Mouse (Mus musculus) MEL (cell line): ENCODE data around the gene Tha1. TPM values are rescaled to one million over a fixed set of nuclear protein-coding genes. Genes with fewer than 3 reads are reported as not detected.
A peak's percentile ranks its signal among the peaks of the same experiment; 100 is the strongest.

Experiments
- DNase-seq: peaks from one replicate; pipeline ENCODE4 v3.0.0; 2011; ENCODE audit warnings: low read depth, low spot score
- H3K27ac ChIP-seq: 2 replicates; pipeline ENCODE4 v1.5.1; 2012; ENCODE audit warnings: low read depth, mild to moderate bottlenecking, control low read depth, low read length, moderate library complexity; ENCODE audit not compliant: control insufficient read depth
- H3K27me3 ChIP-seq, 2 experiments: fragments of 150-350 bp in 1 of 2; sonication (generic) in 1 of 2; 2 replicates each; pipeline ENCODE4 v1.6.1; 2012; ENCODE audit warnings: low read length in 2 of 2, mild to moderate bottlenecking in 2 of 2, improper control_type of control experiment in 1 of 2, moderate library complexity in 1 of 2; ENCODE audit not compliant: insufficient read depth in 2 of 2, control insufficient read depth in 1 of 2
- H3K36me3 ChIP-seq, 2 experiments: 2 replicates each; pipeline ENCODE4 v1.6.1; 2012 to 2014; ENCODE audit warnings: low read length in 2 of 2, improper control_type of control experiment in 1 of 2, inconsistent platforms in 1 of 2, mild to moderate bottlenecking in 1 of 2; ENCODE audit not compliant: insufficient read depth in 2 of 2, control insufficient read depth in 1 of 2
- H3K4me1 ChIP-seq, 2 experiments: fragments of 150-350 bp in 1 of 2; sonication (generic) in 1 of 2; 2 replicates each; pipeline ENCODE4 v1.6.1; 2012; ENCODE audit warnings: low read length in 2 of 2, improper control_type of control experiment in 1 of 2, mild to moderate bottlenecking in 1 of 2; ENCODE audit not compliant: insufficient read depth in 2 of 2, control insufficient read depth in 1 of 2
- H3K4me3 ChIP-seq, 2 experiments: fragments of 150-350 bp in 1 of 2; sonication (generic) in 1 of 2; 2 replicates each; pipeline ENCODE4 v1.5.1; 2012; ENCODE audit warnings: low read depth in 2 of 2, low read length in 2 of 2, mild to moderate bottlenecking in 2 of 2, moderate library complexity in 2 of 2, control low read depth in 1 of 2, improper control_type of control experiment in 1 of 2; ENCODE audit not compliant: control insufficient read depth in 1 of 2, insufficient read depth in 1 of 2
- H3K79me2 ChIP-seq: 2 replicates; pipeline ENCODE4 v1.6.1; 2012; ENCODE audit warnings: mild to moderate bottlenecking, low read length, moderate library complexity; ENCODE audit not compliant: control insufficient read depth, poor library complexity, insufficient read depth
- H3K9ac ChIP-seq: 2 replicates; pipeline ENCODE4 v1.6.1; 2012; ENCODE audit warnings: low read depth, mild to moderate bottlenecking, control low read depth, low read length, moderate library complexity; ENCODE audit not compliant: control insufficient read depth, poor library complexity, severe bottlenecking
- H3K9me3 ChIP-seq: fragments of 150-350 bp; sonication (generic); replicated peaks from 2 replicates; pipeline ENCODE4 v1.6.1; 2012; ENCODE audit warnings: mild to moderate bottlenecking, low read length, improper control_type of control experiment, moderate library complexity; ENCODE audit not compliant: insufficient read depth
- CHD2 ChIP-seq: IDR thresholded peaks from 2 replicates; pipeline ENCODE4 v1.6.1; 2011; ENCODE audit warnings: low read length, improper control_type of control experiment
- E2F4 ChIP-seq: IDR thresholded peaks from 2 replicates; pipeline ENCODE4 v1.6.1; 2011; ENCODE audit warnings: low read depth, low read length, improper control_type of control experiment, borderline replicate concordance
- GABPA ChIP-seq: IDR thresholded peaks from 2 replicates; pipeline ENCODE4 v1.6.1; 2012; ENCODE audit warnings: low read depth, mild to moderate bottlenecking, inconsistent platforms, low read length, improper control_type of control experiment, moderate library complexity
- MAFK ChIP-seq: IDR thresholded peaks from 2 replicates; pipeline ENCODE4 v1.6.1; 2011; ENCODE audit warnings: low read depth, mild to moderate bottlenecking, low read length, improper control_type of control experiment, borderline replicate concordance
- POLR2A ChIP-seq, 2 experiments: IDR thresholded peaks; 2 replicates each; pipeline ENCODE4 v1.6.1; 2011 to 2012; ENCODE audit warnings: low read length in 2 of 2, mild to moderate bottlenecking in 2 of 2, control low read depth in 1 of 2, improper control_type of control experiment in 1 of 2, low read depth in 1 of 2, moderate library complexity in 1 of 2; ENCODE audit not compliant: control insufficient read depth in 1 of 2, insufficient read depth in 1 of 2, poor library complexity in 1 of 2
- POLR2AphosphoS2 ChIP-seq: IDR thresholded peaks from 2 replicates; pipeline ENCODE4 v1.6.1; 2011; ENCODE audit warnings: low read length, improper control_type of control experiment
- POLR2AphosphoS5 ChIP-seq: IDR thresholded peaks from 2 replicates; pipeline ENCODE4 v1.6.1; 2012; ENCODE audit warnings: low read depth, borderline replicate concordance, mild to moderate bottlenecking, inconsistent platforms, low read length, moderate library complexity, mixed read lengths
- RCOR1 ChIP-seq: IDR thresholded peaks from 2 replicates; pipeline ENCODE4 v1.6.1; 2012; ENCODE audit warnings: low read depth, mild to moderate bottlenecking, inconsistent platforms, low read length, improper control_type of control experiment
- TBP ChIP-seq: IDR thresholded peaks from 2 replicates; pipeline ENCODE4 v1.8.0; 2011; ENCODE audit warnings: low read depth, low read length, improper control_type of control experiment
- USF2 ChIP-seq, 2 experiments: IDR thresholded peaks; 2 replicates each; pipeline ENCODE4 v1.6.1; 2011 to 2012; ENCODE audit warnings: improper control_type of control experiment in 2 of 2, low read length in 2 of 2, borderline replicate concordance in 1 of 2, inconsistent platforms in 1 of 2, low read depth in 1 of 2, mild to moderate bottlenecking in 1 of 2; ENCODE audit not compliant: insufficient read depth in 1 of 2
- ZNF384 ChIP-seq: IDR thresholded peaks from 2 replicates; pipeline ENCODE4 v1.6.1; 2012; ENCODE audit warnings: low read depth, mild to moderate bottlenecking, inconsistent platforms, low read length, improper control_type of control experiment
- polyA plus RNA-seq, 2 experiments: library from polyadenylated mRNA; stranded (reverse) in 1 of 2; unstranded in 1 of 2; fragments of >175 nt in 1 of 2; fragments of >200 nt in 1 of 2; gene quantifications; 2 replicates each; pipeline versions ENCODE4 v1.2.1 to v1.2.4; 2012; ENCODE audit warnings: low replicate concordance in 2 of 2, low read depth in 1 of 2; ENCODE audit not compliant: insufficient read length in 2 of 2, insufficient read depth in 1 of 2, missing spikeins in 1 of 2
- total RNA-seq: library from RNA; depleted of rRNA; stranded (reverse); fragments of 300-350 nt; gene quantifications from 2 replicates; pipeline ENCODE4 v1.2.3, GENCODE M21; 2012

The Tha1 gene
- total and polyA plus RNA-seq, 3 experiments = 0.12 TPM; not detected in 2

DNA sequence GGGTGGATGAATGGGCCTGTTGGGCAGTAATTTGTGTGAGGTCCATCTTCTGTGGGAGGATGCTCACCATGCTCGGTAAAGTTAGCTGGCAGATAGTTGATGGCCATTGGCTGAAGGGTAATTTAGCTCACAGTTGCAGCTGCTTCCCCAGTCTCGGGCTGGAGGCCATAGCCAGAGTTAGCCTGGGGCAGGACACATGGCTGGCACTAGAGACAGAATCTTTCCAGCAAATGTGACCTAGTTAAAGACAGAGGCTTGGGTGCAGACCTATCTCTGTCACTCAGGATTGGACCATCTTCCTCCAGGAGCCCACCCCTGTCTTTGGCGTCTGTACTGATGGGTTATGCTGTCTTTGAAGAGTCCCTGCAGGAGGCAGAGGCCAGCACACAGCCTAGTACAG is 14.9 kb downstream of the Tha1 start:
- H3K36me3 ChIP-seq = peaks cover 2 to 15% of the 10 kb centered on the region in 2 experiments; a peak in 3 of 4 replicates
- no peak for TF ChIP-seq USF2 (IDR thresholded peaks at IDR 0.05; ENCODE audit: borderline replicate concordance in 1 of 2, insufficient read depth in 1 of 2, low read depth in 1 of 2, low read length in 2 of 2)
- peak; percentile 15; the same call in 1 of the 2 replicates for TF ChIP-seq ZNF384
- H3K79me2 ChIP-seq = no peaks in the 10 kb centered on the region
- H3K9me3 ChIP-seq = no peaks in the 10 kb centered on the region
- no peak overlapping the region for H3K4me3 ChIP-seq
- H3K9ac ChIP-seq = no peak overlapping the region
- 0 out of 4 replicates have a peak, but pooled peaks cover 0 to 2% of the 10 kb centered on the region in 2 experiments for H3K4me1 ChIP-seq
- peak overlapping the region; percentile 26; the same call in 1 of the 2 replicates for H3K27ac ChIP-seq
- no peaks in the 10 kb centered on the region for H3K27me3 ChIP-seq
- no peak for DNase-seq

DNA sequence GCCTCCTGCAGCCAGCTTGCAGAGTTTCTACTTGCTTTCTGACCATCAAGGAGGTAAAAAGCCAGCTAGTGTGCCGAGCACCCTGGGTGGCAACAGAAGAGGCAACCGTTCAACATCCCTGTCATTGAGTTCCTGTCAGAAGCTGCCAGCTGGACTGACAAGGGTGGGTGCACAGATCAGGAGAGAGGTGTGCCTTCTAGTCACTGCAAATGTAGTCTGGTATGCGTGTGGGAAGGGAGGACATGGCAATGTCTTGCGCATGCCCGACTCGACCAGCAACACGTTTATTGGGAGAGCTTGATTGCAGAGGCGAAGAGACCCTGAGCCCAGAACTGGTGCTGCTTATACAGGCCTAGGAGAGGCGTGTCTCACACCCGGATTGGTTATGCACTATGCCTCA is 15.8 kb downstream of the Tha1 start:
- Histone ChIP-seq H3K36me3 (peaks cover 2 to 21% of the 10 kb centered on the region in 2 experiments; a peak in 3 of 4 replicates), H3K79me2 (no peaks in the 10 kb centered on the region; the same call in 1 of the 2 replicates), H3K9ac (no peak overlapping the region), H3K4me3 (no peak overlapping the region), H3K9me3 (no peaks in the 10 kb centered on the region), H3K27ac (0 out of 2 replicates have a peak overlapping the region, but pooled peaks have one; percentile 2), H3K4me1 (0 out of 4 replicates have a peak, but pooled peaks cover 0 to 2% of the 10 kb centered on the region in 2 experiments), H3K27me3 (no peaks in the 10 kb centered on the region)
- TF ChIP-seq POLR2AphosphoS2 (peak; percentile 4; the same call in 1 of the 2 replicates), POLR2A (IDR thresholded peaks at IDR 0.05; ENCODE audit: control insufficient read depth in 1 of 2, insufficient read depth in 1 of 2, low read depth in 1 of 2, low read length in 2 of 2, poor library complexity in 1 of 2) (peak in 1 of 2 experiments; percentile 48; a peak in 2 of 4 replicates), TBP (peak; percentile 78), POLR2AphosphoS5 (no peak), CHD2 (no peak), GABPA (no peak)
- DNase-seq = peak; percentile 69

DNA sequence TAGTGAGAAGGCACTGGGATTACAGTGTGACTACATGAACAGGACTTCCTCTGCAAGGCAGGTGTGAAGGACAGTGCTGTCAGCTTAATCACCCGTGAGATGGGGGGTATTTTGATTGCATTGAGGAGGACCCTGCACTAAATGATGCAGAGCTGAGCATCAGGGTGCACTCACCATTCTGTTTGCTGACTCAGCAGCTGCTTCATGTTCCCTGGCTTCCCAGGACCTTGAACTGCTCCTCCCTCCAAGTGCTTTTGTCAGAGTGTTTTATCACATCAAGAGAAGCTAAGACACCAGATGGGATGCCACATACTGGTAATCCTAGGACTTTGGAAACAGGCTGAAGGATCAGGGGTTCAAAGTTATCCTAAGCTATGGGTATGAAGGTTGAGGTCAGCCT is 17.3 kb downstream of the Tha1 start:
- Histone ChIP-seq H3K9ac (no peak overlapping the region), H3K27ac (no peak overlapping the region), H3K79me2 (peaks cover 7% of the 10 kb centered on the region), H3K4me1 (peaks cover 2 to 3% of the 10 kb centered on the region in 2 experiments; a peak in 1 of 4 replicates), H3K36me3 (peaks cover 8 to 28% of the 10 kb centered on the region in 2 experiments), H3K9me3 (no peaks in the 10 kb centered on the region), H3K27me3 (no peaks in the 10 kb centered on the region), H3K4me3 (no peak overlapping the region)
- DNase-seq = no peak
- TF ChIP-seq MAFK (peak; percentile 89), RCOR1 (no peak), E2F4 (no peak)
